In genomic region chr4:59783685-59784279, GRCm38 (mm10) we compare ENCODE assay signal across 8 mouse cellular contexts. TPM values are rescaled to one million over a fixed set of nuclear protein-coding genes. Genes with fewer than 3 reads are reported as not detected.
DNase-seq lines count a peak whose midpoint lies in the region; ATAC-seq and TF ChIP-seq lines count a peak whose summit lies in the region.

No protein-coding gene starts in this region.

- H3K36me3 ChIP-seq in heart, embryonic 10.5 days: no peaks in the 10 kb centered on the region
- peaks cover 7% of the 10 kb centered on the region for H3K36me3 ChIP-seq in kidney, embryonic 15.5 days

- no peaks in the 10 kb centered on the region for H3K27me3 ChIP-seq in heart, embryonic 10.5 days (ENCODE audit: insufficient read depth, poor library complexity, severe bottlenecking)
- no peaks in the 10 kb centered on the region for H3K27me3 ChIP-seq in kidney, embryonic 15.5 days

- peak overlapping the region; percentile 79 for H3K4me2 ChIP-seq in kidney, embryonic 15.5 days

- peaks cover 19% of the 10 kb centered on the region for H3K4me1 ChIP-seq in bone marrow macrophage, adult 2 months (ENCODE audit: control insufficient read depth, insufficient read depth, low read length)
- H3K4me1 ChIP-seq in embryonic fibroblast, embryonic 13.5 days (ENCODE audit: control insufficient read depth, insufficient read depth, low read length): no peaks in the 10 kb centered on the region; the same call in 1 of the 2 replicates
- peaks cover 3% of the 10 kb centered on the region; the same call in 1 of the 2 replicates for H3K4me1 ChIP-seq in heart, embryonic 10.5 days
- peaks cover 7% of the 10 kb centered on the region for H3K4me1 ChIP-seq in kidney, embryonic 15.5 days

- H3K4me3 ChIP-seq in bone marrow macrophage, adult 2 months (ENCODE audit: insufficient read depth, low read length): peak overlapping the region; percentile 87
- peak overlapping the region; percentile 94 for H3K4me3 ChIP-seq in embryonic fibroblast, embryonic 13.5 days (ENCODE audit: insufficient read depth, low read length)
- peak overlapping the region; percentile 92 for H3K4me3 ChIP-seq in heart, embryonic 10.5 days
- H3K4me3 ChIP-seq in kidney, embryonic 15.5 days (replicated peaks): peak overlapping the region; percentile 100

- no peak for TF ChIP-seq CTCF in bone marrow macrophage, adult 2 months (IDR thresholded peaks at IDR 0.05; ENCODE audit: low read depth, low read length)
- TF ChIP-seq CTCF in embryonic fibroblast, embryonic 13.5 days (IDR thresholded peaks at IDR 0.05; ENCODE audit: borderline replicate concordance, insufficient read depth, low read length): no peak

- ATAC-seq in kidney, embryonic 15.5 days (replicated peaks; ENCODE audit: low FRiP score): peak; percentile 97
- ATAC-seq in monocyte, adult 5-6 weeks (replicated peaks; ENCODE audit: insufficient number of reproducible peaks, low FRiP score, low TSS enrichment, poor library complexity, severe bottlenecking): peak; percentile 98

- TF ChIP-seq POLR2A in bone marrow macrophage, adult 2 months (IDR thresholded peaks at IDR 0.05; ENCODE audit: borderline replicate concordance, low read depth, low read length): no peak
- TF ChIP-seq POLR2A in embryonic fibroblast, embryonic 13.5 days (IDR thresholded peaks at IDR 0.05; ENCODE audit: low read depth, low read length): peak; percentile 57

- DNase-seq in A20 (ENCODE audit: low read depth, low spot score) (peak; percentile 99), liver (peak; percentile 95)
- DNase-seq in heart, embryonic 10.5 days (ENCODE audit: low spot score): peak; percentile 99
- DNase-seq in spleen, postnatal 4 days (ENCODE audit: low spot score in 2 of 2): peak; percentile 93 to 95

- H3K9me3 ChIP-seq in heart, embryonic 10.5 days: no peaks in the 10 kb centered on the region
- H3K9me3 ChIP-seq in kidney, embryonic 15.5 days (replicated peaks): no peaks in the 10 kb centered on the region

- peak overlapping the region; percentile 85 for H3K9ac ChIP-seq in kidney, embryonic 15.5 days

- peak overlapping the region; percentile 59 for H3K27ac ChIP-seq in bone marrow macrophage, adult 2 months (ENCODE audit: insufficient read depth, low read depth, low read length)
- no peak overlapping the region for H3K27ac ChIP-seq in embryonic fibroblast, embryonic 13.5 days (ENCODE audit: insufficient read depth, low read length)
- peak overlapping the region; percentile 93 for H3K27ac ChIP-seq in heart, embryonic 10.5 days
- H3K27ac ChIP-seq in kidney, embryonic 15.5 days: peak overlapping the region; percentile 88

- WGBS in heart, embryonic 10.5 days: 1% methylated on average over 36 of the region's 36 CpGs
- WGBS in kidney, embryonic 15.5 days: 2% methylated on average over 36 of the region's 36 CpGs

RNA-seq across cellular contexts. Expression of gene Inip, which starts 17.6 kb away (rescaled TPM):
- polyA plus RNA-seq in bone marrow macrophage, adult 2 months (2012; ENCODE audit: insufficient read depth, insufficient read length, missing spikeins): 24.6 and 29.5 TPM in 2 replicates
- polyA plus RNA-seq in embryonic fibroblast, embryonic 13.5 days (2011; ENCODE audit: insufficient read length, low read depth, missing spikeins): 17.9 and 19.8 TPM in 2 replicates
- 56.9 and 57.5 TPM in 2 replicates for polyA plus RNA-seq in heart, embryonic 10.5 days (2016; fragmentation: Nextera tagmentation; extraction: Ambion mirVana)
- 59.3 and 63.3 TPM in 2 replicates for polyA plus RNA-seq in kidney, embryonic 15.5 days (2015; fragmentation: Nextera tagmentation; extraction: Ambion mirVana)
- total RNA-seq in monocyte, adult 5-6 weeks (2017): 35.3 to 39.1 TPM (median 36.2 TPM) in 3 replicates

RNA-seq across cellular contexts. Expression of gene Snx30, which starts 21.9 kb away (rescaled TPM):
- polyA plus RNA-seq in bone marrow macrophage, adult 2 months (2012; ENCODE audit: insufficient read depth, insufficient read length, missing spikeins): 29.7 and 33.3 TPM in 2 replicates
- 14.7 and 20.2 TPM in 2 replicates for polyA plus RNA-seq in embryonic fibroblast, embryonic 13.5 days (2011; ENCODE audit: insufficient read length, low read depth, missing spikeins)
- 5.2 and 8.1 TPM in 2 replicates for polyA plus RNA-seq in heart, embryonic 10.5 days (2016; fragmentation: Nextera tagmentation; extraction: Ambion mirVana)
- polyA plus RNA-seq in kidney, embryonic 15.5 days (2015; fragmentation: Nextera tagmentation; extraction: Ambion mirVana): 6.0 and 7.7 TPM in 2 replicates
- total RNA-seq in monocyte, adult 5-6 weeks (2017): 23.1 to 30.4 TPM (median 26.6 TPM) in 3 replicates
